Mouse (Mus musculus): ENCODE data around the gene Timm10.

The Timm10 gene

GRCm38 (mm10) chr2:84855732-84856131, 28.9 kb downstream of the Timm10 start:
- CTCF ChIA-PET, result interaction anchor here (0.6 to 2.2 kb wide), 6 partner anchors 12 to 34 kb away, joined by 3 to 18 read pairs (median 4); no protein-coding TSS in a partner anchor

GRCm38 (mm10) chr2:84858551-84858950, 31.8 kb downstream of the Timm10 start:
- CTCF ChIA-PET, result interaction anchor here (0.5 kb wide), 1 partner anchor 59 kb away, joined by 13 read pairs; no protein-coding TSS in a partner anchor

GRCm38 (mm10) chr2:84859991-84860780, 33.4 kb downstream of the Timm10 start:
- CTCF ChIA-PET, result no interaction called here

GRCm38 (mm10) chr2:84861430-84861829, 34.6 kb downstream of the Timm10 start:
- CTCF ChIA-PET, result no interaction called here

GRCm38 (mm10) chr2:84862231-84862630, 35.4 kb downstream of the Timm10 start:
- CTCF ChIA-PET, result no interaction called here

GRCm38 (mm10) chr2:84865616-84866571, 39.1 kb downstream of the Timm10 start:
- CTCF ChIA-PET, result interaction anchor here (0.6 to 1.1 kb wide), 3 partner anchors 15 to 39 kb away, joined by 3 to 4 read pairs (median 4); partner anchors contain the start of genes Slc43a1 and Timm10

- CTCF ChIA-PET, result interaction anchor here (0.9 to 1.3 kb wide), 2 partner anchors 13 to 21 kb away, joined by 3 to 12 read pairs; no protein-coding TSS in a partner anchor
Measured at GRCm38 (mm10) chr2:84868521-84868943, 41.7 kb downstream of the Timm10 start.

GRCm38 (mm10) chr2:84868977-84869376, 42.2 kb downstream of the Timm10 start:
- CTCF ChIA-PET, result interaction anchor here (0.7 to 1.3 kb wide), 3 partner anchors 13 to 169 kb away, joined by 3 to 12 read pairs (median 3); no protein-coding TSS in a partner anchor

GRCm38 (mm10) chr2:84870623-84871160, 43.9 kb downstream of the Timm10 start:
- CTCF ChIA-PET, result interaction anchor here (0.6 to 0.7 kb wide), 3 partner anchors 15 to 155 kb away, joined by 3 read pairs; no protein-coding TSS in a partner anchor

GRCm38 (mm10) chr2:84872105-84872716, 45.4 kb downstream of the Timm10 start:
- CTCF ChIA-PET, result interaction anchor here (0.6 kb wide), 1 partner anchor 40 kb away, joined by 3 read pairs; no protein-coding TSS in a partner anchor

GRCm38 (mm10) chr2:84875842-84876241, 49.0 kb downstream of the Timm10 start:
- CTCF ChIA-PET, result interaction anchor here (0.5 kb wide), 1 partner anchor 19 kb away, joined by 3 read pairs; no protein-coding TSS in a partner anchor

Data from spleen, embryonic (tissue).